Mouse (Mus musculus) liver, embryonic 13.5 days (tissue): ENCODE data around the gene Sirt1. TPM values are rescaled to one million over a fixed set of nuclear protein-coding genes. Genes with fewer than 3 reads are reported as not detected.
"Not testable (repeated sequence)": the region's sequence is repeated elsewhere in the genome, so short reads cannot be mapped to it uniquely, and the experiment has no call there.

ENCODE experiments used
- ATAC-seq: fragments of 200-750 bp; cut with Nextera tagmentation; 2 replicates; pipeline ENCODE4 v1.8.0; 2017; ENCODE audit warnings: low read depth, mild to moderate bottlenecking, moderate number of reproducible peaks, moderate library complexity
- DNase-seq: peaks from one replicate; pipeline ENCODE4 v3.0.0; 2022
- H3K27ac ChIP-seq: fragments of 300-500 bp; sonication (generic); 2 replicates; pipeline ENCODE4 v1.5.1; 2015; ENCODE audit warnings: moderate library complexity, mild to moderate bottlenecking, inconsistent platforms
- H3K27me3 ChIP-seq: fragments of 300-500 bp; sonication (generic); 2 replicates; pipeline ENCODE4 v1.6.1; 2015; ENCODE audit warnings: mild to moderate bottlenecking, inconsistent platforms
- H3K36me3 ChIP-seq: fragments of 300-500 bp; sonication (generic); 2 replicates; pipeline ENCODE4 v1.6.1; 2015; ENCODE audit warnings: mild to moderate bottlenecking, inconsistent platforms
- H3K4me1 ChIP-seq: fragments of 300-500 bp; sonication (generic); replicated peaks from 2 replicates; pipeline ENCODE4 v1.6.1; 2015; ENCODE audit warnings: inconsistent platforms
- H3K4me2 ChIP-seq: fragments of 300-500 bp; sonication (generic); 2 replicates; pipeline ENCODE4 v1.6.1; 2015; ENCODE audit warnings: inconsistent platforms, mild to moderate bottlenecking, moderate library complexity
- H3K4me3 ChIP-seq: fragments of 300-500 bp; sonication (generic); replicated peaks from 2 replicates; pipeline ENCODE4 v1.5.1; 2015; ENCODE audit warnings: mild to moderate bottlenecking, inconsistent platforms
- H3K9ac ChIP-seq: fragments of 300-500 bp; sonication (generic); 2 replicates; pipeline ENCODE4 v1.6.1; 2015; ENCODE audit warnings: mild to moderate bottlenecking, inconsistent platforms
- H3K9me3 ChIP-seq: fragments of 300-500 bp; sonication (generic); replicated peaks from 2 replicates; pipeline ENCODE4 v1.6.1; 2016; ENCODE audit warnings: inconsistent platforms
- WGBS: fragments of 180-500 bp; shearing (Covaris S2); methylation state at CpG from one replicate; pipeline ENCODE4 v1.1.7; 2015; ENCODE audit not compliant: insufficient replicate concordance; 5-methylcytosine and 5-hydroxymethylcytosine counted together
- polyA plus RNA-seq: library from polyadenylated mRNA; unstranded; fragments of >200 nt; fragmentation: Nextera tagmentation; extraction: Ambion mirVana; gene quantifications from 2 replicates; pipeline ENCODE4 v1.2.1, GENCODE M21; 2015

The Sirt1 gene
- polyA plus RNA-seq, 1 experiment from 2014 or later: 3.1 TPM

DNA sequence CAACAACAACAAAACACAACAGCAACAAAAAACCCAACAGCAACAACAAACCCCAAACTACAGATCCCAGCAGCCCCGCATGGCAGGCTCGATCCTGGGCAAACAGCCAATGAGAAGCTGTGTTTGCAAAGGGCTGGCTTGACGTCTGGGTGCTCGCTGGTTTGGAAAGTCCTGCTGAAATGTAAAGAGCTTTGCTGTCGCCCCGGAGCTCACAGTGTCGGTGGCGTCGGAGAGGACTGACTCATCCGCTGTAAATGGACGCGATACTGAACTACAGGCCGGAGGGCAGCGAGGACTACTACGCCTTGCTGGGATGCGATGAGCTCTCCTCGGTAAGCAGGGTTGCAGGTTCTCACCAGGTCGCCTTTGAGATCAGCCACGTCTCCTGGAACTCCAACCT, 4.9 kb upstream of the Sirt1 start:
- DNase-seq (peak; percentile 81), ATAC-seq (peak; percentile 81)
- H3K9me3 ChIP-seq: no peaks in the 10 kb centered on the region
- no peaks in the 10 kb centered on the region for H3K27me3 ChIP-seq
- H3K27ac ChIP-seq: peak overlapping the region; percentile 78
- H3K36me3 ChIP-seq: no peaks in the 10 kb centered on the region
- H3K4me1 ChIP-seq: peaks cover 22% of the 10 kb centered on the region
- peak overlapping the region; percentile 75 for H3K9ac ChIP-seq
- WGBS: under 1% methylated on average over 19 of the region's 19 CpGs
- H3K4me3 ChIP-seq: peak overlapping the region; percentile 66
- peak overlapping the region; percentile 78 for H3K4me2 ChIP-seq

DNA sequence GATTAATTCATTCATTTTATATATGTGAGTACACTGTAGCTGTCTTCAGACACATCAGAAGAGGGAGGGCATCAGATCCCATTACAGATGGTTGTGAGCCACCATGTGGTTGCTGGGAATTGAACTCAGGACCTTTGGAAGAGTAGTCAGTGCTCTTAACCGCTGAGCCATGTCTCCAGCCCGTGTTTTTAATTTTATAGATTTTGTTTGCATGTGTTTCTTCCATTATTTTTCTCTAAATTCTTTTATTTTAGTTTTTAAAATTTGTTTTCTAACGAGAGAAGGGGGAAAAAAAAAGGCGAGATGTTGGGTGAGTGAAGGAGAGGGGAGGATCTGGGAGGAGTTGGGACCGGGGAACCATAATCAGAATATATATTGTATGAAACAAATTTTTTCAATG, 4.4 kb upstream of the Sirt1 start:
- WGBS: 15% methylated on average over 5 of the region's 5 CpGs
- not testable (repeated sequence) for H3K36me3 ChIP-seq, H3K9me3 ChIP-seq, H3K27me3 ChIP-seq, ATAC-seq, DNase-seq
- Histone ChIP-seq H3K9ac (peak overlapping the region; percentile 75; the same call in 1 of the 2 replicates), H3K4me1 (peaks cover 25% of the 10 kb centered on the region), H3K27ac (peak overlapping the region; percentile 78), H3K4me3 (peak overlapping the region; percentile 66), H3K4me2 (peak overlapping the region; percentile 78)

DNA sequence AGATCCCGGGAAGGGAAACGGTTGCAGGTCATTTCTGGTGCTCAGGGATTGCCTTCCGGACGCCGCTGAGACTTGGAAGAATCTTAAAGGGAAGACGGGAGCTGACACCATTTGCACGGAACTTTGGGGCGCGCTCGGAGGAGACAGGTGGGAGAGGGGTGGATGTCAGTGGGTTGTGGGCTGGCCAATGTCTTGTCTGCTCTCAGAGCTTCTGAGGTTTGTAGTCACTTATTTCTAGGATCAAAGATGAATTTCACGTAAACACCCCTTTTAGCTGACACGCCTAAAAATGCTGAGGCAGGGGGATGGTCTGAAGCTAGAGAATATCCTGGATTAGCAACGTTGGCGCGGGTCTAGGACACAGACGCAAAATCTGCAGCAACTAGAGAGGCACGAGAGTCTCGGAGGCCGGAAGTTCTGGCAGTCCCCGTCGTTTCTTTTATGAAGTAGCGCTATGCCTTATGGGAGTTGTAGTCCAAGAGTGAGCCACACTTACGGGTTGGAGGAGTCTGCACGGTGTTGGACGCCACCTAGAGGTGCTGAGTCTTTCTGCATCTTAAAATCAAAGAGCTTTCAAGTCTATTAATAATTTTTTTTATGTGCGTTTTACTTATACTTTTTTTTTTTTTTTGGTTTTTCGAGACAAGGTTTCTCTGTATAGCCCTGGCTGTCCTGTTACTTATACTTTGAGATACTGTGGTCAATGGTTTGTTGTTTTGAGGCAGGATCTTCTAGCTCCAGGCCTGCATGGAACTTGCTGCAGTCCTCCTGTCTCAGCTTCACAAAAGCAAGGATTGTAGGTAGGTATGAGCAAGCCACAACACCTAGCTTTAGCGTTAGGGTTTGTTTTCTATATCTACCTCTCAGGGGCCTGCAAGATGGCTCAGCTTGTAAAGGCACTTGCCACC, 1.1 kb upstream of the Sirt1 start, which contains the start of gene Dnajc12:
Gene Dnajc12 (plus strand): TSS at position 72 of the 908 bp plus-strand sequence.
- Histone ChIP-seq H3K9ac (peak within 1 kb of the TSS; percentile 77), H3K4me3 (peak within 1 kb of the TSS; percentile 71), H3K4me2 (peak within 1 kb of the TSS; percentile 96), H3K27me3 (no peaks in the 10 kb centered on the region), H3K27ac (peak within 1 kb of the TSS; percentile 47; the same call in 1 of the 2 replicates), H3K9me3 (no peaks in the 10 kb centered on the region), H3K4me1 (peaks cover 17% of the 10 kb centered on the region), H3K36me3 (no peaks in the 10 kb centered on the region)
- DNase-seq (peak; percentile 79), ATAC-seq (peak; percentile 89)
- under 1% methylated on average over 28 of the region's 28 CpGs for WGBS

DNA sequence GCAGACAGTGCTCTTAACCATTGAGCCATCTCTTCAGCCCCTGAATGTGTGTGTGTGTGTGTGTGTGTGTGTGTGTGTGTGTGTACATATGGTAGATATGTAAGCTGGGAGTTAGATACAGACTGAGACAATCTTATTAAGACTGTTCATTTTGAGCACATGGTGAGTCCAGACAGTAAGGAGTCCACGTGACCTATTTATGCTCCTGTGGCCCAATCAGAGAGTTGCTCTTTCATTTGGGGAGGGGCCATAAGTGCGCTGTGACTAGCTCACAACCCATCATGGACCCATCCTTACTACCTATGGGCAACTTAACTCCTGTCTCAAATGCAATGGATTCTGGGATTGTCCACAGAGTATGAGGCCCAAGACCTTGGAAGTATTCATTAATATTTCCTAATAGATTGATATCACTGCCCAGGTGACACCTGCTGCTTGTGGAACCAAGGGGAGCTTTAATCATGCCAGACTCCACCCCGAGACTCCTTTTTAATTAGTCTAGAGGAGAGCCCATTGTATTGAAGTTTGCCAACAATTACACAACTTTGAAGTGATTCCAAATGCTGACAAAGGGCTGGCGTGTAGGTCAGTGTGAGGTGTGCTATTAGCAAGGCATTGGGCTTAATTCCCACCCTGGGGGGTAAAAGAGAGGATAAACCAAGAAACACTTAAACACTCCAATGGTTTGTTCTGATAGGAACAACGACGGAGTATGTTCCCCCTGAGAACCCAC, 2.4 kb downstream of the Sirt1 start:
- Histone ChIP-seq H3K4me1 (peaks cover 15% of the 10 kb centered on the region), H3K9ac (no peak overlapping the region), H3K4me3 (no peak overlapping the region), H3K27me3 (no peaks in the 10 kb centered on the region), H3K9me3 (no peaks in the 10 kb centered on the region), H3K27ac (no peak overlapping the region), H3K4me2 (no peak overlapping the region), H3K36me3 (no peaks in the 10 kb centered on the region)
- ATAC-seq: no peak
- 51% methylated on average over 6 of the region's 6 CpGs for WGBS
- DNase-seq: no peak

DNA sequence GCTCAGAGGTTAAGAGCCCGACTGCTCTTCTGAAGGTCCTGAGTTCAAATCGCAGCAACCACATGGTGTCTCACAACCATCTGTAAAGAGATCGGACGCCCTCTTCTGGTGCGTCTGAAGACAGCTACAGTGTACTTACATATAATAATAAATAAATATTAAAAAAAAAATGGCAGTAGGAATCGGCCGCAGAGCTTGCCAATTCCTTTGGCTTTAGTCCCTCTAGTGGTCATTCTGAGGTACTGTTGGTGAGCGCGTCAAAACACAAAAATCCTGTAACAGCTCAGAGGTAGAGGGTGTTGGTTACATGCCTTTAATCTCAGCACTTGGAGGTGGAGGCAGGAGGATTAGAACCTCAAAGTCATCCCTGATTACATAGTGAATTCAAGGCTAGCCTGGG, 4.0 kb downstream of the Sirt1 start:
- H3K36me3 ChIP-seq: no peaks in the 10 kb centered on the region
- DNase-seq (peak; percentile 53), ATAC-seq (no peak)
- H3K27me3 ChIP-seq: no peaks in the 10 kb centered on the region
- H3K4me3 ChIP-seq: no peak overlapping the region
- WGBS: 16% methylated on average over 9 of the region's 9 CpGs
- H3K4me1 ChIP-seq: peaks cover 15% of the 10 kb centered on the region
- no peak overlapping the region for H3K27ac ChIP-seq
- no peaks in the 10 kb centered on the region for H3K9me3 ChIP-seq
- H3K4me2 ChIP-seq: 0 out of 2 replicates have a peak overlapping the region, but pooled peaks have one; percentile 8
- no peak overlapping the region for H3K9ac ChIP-seq

DNA sequence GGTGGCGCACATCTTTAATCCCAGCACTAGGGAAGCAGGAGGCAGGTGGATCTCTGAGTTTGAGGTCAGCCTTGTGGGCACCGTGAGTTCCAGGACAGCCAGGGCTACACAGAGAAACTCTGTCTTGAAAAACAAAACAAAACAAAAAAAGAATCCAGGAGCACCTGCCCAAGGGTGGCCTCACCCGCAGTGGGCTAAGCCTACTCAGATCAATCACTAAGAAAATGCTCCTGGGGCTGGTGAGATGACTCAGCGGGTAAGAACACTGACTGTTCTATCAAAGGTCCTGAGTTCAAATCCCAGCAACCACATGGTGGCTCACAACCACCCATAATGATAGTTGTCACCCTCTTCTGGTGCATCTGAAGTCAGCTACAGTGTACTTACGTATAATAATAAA, 5.2 kb downstream of the Sirt1 start:
- ATAC-seq (no peak), DNase-seq (no peak)
- no peaks in the 10 kb centered on the region for H3K9me3 ChIP-seq
- H3K4me1 ChIP-seq: peaks cover 4% of the 10 kb centered on the region
- 76% methylated on average over 5 of the region's 5 CpGs for WGBS
- H3K36me3 ChIP-seq: no peaks in the 10 kb centered on the region
- H3K27me3 ChIP-seq: no peaks in the 10 kb centered on the region
- H3K4me2 ChIP-seq: no peak overlapping the region
- no peak overlapping the region for H3K27ac ChIP-seq
- no peak overlapping the region for H3K9ac ChIP-seq
- no peak overlapping the region for H3K4me3 ChIP-seq

DNA sequence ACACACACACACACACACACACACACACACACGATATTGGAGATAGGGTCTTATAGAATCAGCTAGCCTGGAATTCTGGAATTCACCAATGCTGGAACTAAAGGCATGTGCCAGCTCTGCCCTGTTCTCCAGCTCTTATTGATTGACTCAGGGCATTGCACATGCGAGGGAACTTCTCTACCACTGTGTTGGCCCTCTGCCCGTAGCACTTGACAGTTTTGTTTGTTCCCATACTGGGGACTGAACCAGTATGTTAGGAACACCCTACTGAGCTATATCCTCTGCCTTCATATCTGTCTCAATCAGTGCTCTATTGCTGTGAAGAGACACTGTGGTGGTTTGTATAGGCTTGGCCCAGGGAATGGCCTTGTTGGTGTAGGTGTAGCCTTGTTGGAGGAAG, 13.5 kb downstream of the Sirt1 start:
- no peak for ATAC-seq
- Histone ChIP-seq H3K9me3 (0 out of 2 replicates have a peak, but pooled peaks cover 3% of the 10 kb centered on the region), H3K4me3 (no peak overlapping the region), H3K27me3 (no peaks in the 10 kb centered on the region), H3K27ac (no peak overlapping the region), H3K4me1 (no peaks in the 10 kb centered on the region), H3K36me3 (no peaks in the 10 kb centered on the region), H3K4me2 (no peak overlapping the region), H3K9ac (no peak overlapping the region)
- no peak for DNase-seq
- WGBS: 60% methylated on average over 3 of the region's 3 CpGs

DNA sequence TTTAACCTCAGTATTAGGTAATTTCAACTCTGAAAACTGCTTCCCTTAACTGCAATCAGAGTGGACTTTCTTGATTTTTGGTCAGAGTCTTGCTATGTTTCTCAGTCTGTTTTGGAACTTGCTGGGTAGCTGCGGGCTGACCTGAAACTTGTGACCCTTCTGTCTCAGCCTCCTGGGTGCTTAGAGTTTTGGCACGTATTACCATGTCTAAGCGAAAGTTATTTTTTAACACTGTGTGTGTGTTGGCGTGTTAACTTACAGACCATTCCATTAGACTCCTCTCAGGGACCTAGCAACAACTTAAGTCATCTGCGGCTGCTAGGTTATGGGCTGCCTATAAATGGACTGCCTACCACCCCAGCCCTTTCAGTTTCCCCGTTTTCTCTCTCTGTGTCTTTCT, 14.1 kb downstream of the Sirt1 start:
- Histone ChIP-seq H3K27ac (no peak overlapping the region), H3K27me3 (no peaks in the 10 kb centered on the region), H3K36me3 (no peaks in the 10 kb centered on the region), H3K9me3 (0 out of 2 replicates have a peak, but pooled peaks cover 3% of the 10 kb centered on the region), H3K9ac (no peak overlapping the region), H3K4me1 (no peaks in the 10 kb centered on the region), H3K4me2 (no peak overlapping the region), H3K4me3 (no peak overlapping the region)
- DNase-seq (no peak), ATAC-seq (no peak)
- 64% methylated on average over 6 of the region's 6 CpGs for WGBS

DNA sequence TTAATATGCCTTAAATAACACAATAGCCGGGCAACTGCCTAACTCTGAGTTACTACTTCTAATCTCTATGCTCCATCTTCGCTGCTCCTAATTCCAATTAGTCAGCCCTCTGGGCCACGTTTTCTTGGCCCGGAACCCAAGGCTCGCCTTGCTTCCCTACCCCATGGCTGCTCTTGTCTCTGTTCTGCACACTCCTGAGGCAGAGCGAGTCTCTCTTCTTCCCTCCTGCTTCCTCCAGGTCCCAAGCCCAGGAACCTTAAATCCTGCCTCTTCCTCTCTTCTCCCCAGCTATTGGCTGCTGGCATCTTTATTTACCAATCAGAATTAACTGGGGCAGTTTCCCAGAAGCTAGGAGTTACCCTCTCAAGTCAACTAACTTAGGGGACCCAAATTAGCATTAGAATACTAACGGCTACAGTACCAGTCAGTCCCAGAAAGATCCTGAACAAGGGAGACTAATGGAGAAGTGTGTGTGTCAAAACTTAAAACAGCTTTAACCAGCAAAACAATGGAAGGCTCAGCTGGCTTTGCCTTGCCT, 15.5 kb downstream of the Sirt1 start:
- no peak overlapping the region for H3K9ac ChIP-seq
- no peak overlapping the region for H3K4me2 ChIP-seq
- H3K4me3 ChIP-seq: no peak overlapping the region
- 0 out of 2 replicates have a peak, but pooled peaks cover 3% of the 10 kb centered on the region for H3K9me3 ChIP-seq
- ATAC-seq: no peak
- H3K4me1 ChIP-seq: no peaks in the 10 kb centered on the region
- no peak for DNase-seq
- H3K27me3 ChIP-seq: no peaks in the 10 kb centered on the region
- H3K27ac ChIP-seq: no peak overlapping the region
- WGBS: 54% methylated on average over 7 of the region's 7 CpGs
- H3K36me3 ChIP-seq: no peaks in the 10 kb centered on the region

DNA sequence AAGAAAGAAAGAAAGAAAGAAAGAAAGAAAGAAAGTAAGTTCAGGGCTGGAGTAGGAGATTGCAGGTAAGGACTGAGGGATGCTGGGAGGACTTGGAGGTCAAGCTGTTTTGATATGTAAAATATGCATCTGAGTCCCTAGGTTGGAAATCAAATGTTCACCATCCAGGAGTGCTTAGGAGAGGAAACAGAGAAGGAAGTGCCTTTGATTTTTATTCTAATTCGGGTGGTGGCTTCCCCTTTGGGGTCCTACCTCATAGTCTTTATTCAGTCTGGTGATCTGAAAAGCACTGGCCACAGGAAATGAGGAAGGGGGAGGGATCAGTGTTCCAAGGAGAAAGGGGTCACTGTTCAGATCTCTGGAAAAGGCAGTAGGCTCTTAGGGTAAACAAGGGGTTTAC, 21.0 kb downstream of the Sirt1 start:
- 17% methylated on average over 1 of the region's 1 CpGs for WGBS
- no peak for ATAC-seq

DNA sequence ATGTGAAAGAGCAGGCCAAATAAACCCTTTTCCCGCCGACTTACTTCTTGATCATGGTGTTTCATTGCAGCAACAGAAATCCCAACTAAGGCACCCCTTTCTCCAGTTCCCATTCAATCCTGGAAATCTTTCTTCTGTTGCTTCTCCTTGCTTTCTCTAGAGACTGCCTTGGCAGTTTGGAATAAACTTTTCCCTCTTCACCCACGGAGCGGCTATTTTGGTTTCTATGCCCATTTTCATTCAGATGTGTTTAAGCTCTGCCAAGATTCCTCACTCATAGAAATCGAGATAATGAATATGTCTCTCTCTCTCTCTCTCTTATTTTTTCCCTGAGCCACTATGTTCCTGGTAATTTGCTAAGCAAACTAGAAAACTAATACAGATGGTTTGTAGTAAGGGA, 29.4 kb downstream of the Sirt1 start:
- Histone ChIP-seq H3K4me2 (no peak overlapping the region), H3K36me3 (no peaks in the 10 kb centered on the region), H3K9ac (no peak overlapping the region), H3K4me3 (no peak overlapping the region), H3K27me3 (peaks cover 5% of the 10 kb centered on the region; the same call in 1 of the 2 replicates), H3K4me1 (no peaks in the 10 kb centered on the region), H3K9me3 (no peaks in the 10 kb centered on the region), H3K27ac (no peak overlapping the region)
- WGBS: 70% methylated on average over 5 of the region's 5 CpGs
- ATAC-seq: no peak
- DNase-seq: no peak

More for the DNA sequence above, 21.0 kb downstream of the Sirt1 start:
- Histone ChIP-seq H3K4me2 (no peak overlapping the region), H3K4me3 (no peak overlapping the region), H3K9me3 (0 out of 2 replicates have a peak, but pooled peaks cover 3% of the 10 kb centered on the region), H3K4me1 (no peaks in the 10 kb centered on the region), H3K27me3 (no peaks in the 10 kb centered on the region), H3K9ac (no peak overlapping the region), H3K36me3 (no peaks in the 10 kb centered on the region), H3K27ac (no peak overlapping the region)
- no peak for DNase-seq
